Mouse (Mus musculus): ENCODE results near the gene Tcerg1l.

Gene Tcerg1l

GRCm38 (mm10) chr7:138222951-138223350, 174.6 kb downstream of the Tcerg1l start:
- DNase-seq (ENCODE audit: low spot score in 2 of 2): no peak

GRCm38 (mm10) chr7:138217556-138218098, 179.9 kb downstream of the Tcerg1l start:
- no peak for DNase-seq (ENCODE audit: low spot score in 2 of 2)

- DNase-seq (ENCODE audit: low spot score in 2 of 2): no peak
Observed at GRCm38 (mm10) chr7:138215177-138215830, 182.2 kb downstream of the Tcerg1l start.

GRCm38 (mm10) chr7:138214710-138215109, 182.8 kb downstream of the Tcerg1l start:
- DNase-seq (ENCODE audit: low spot score in 2 of 2): no peak

- DNase-seq (ENCODE audit: low spot score in 2 of 2): no peak
Observed at GRCm38 (mm10) chr7:138209769-138210168, 187.8 kb downstream of the Tcerg1l start.

GRCm38 (mm10) chr7:138205124-138205523, 192.4 kb downstream of the Tcerg1l start:
- no peak for DNase-seq (ENCODE audit: low spot score in 2 of 2)

GRCm38 (mm10) chr7:138202162-138202832, 195.2 kb downstream of the Tcerg1l start:
- no peak for DNase-seq (ENCODE audit: low spot score in 2 of 2)

GRCm38 (mm10) chr7:138199333-138200058, 198.0 kb downstream of the Tcerg1l start:
- no peak for DNase-seq (ENCODE audit: low spot score in 2 of 2)

- DNase-seq (ENCODE audit: low spot score in 2 of 2): no peak
Observed at GRCm38 (mm10) chr7:138196139-138196538, 201.4 kb downstream of the Tcerg1l start.

GRCm38 (mm10) chr7:138184197-138184596, 213.3 kb downstream of the Tcerg1l start:
- no peak for DNase-seq (ENCODE audit: low spot score in 2 of 2)

- DNase-seq (ENCODE audit: low spot score in 2 of 2): no peak
Observed at GRCm38 (mm10) chr7:138182216-138182615, 215.3 kb downstream of the Tcerg1l start.

GRCm38 (mm10) chr7:138178617-138179016, 218.9 kb downstream of the Tcerg1l start:
- DNase-seq (ENCODE audit: low spot score in 2 of 2): no peak

GRCm38 (mm10) chr7:138176026-138176425, 221.5 kb downstream of the Tcerg1l start:
- DNase-seq (ENCODE audit: low spot score in 2 of 2): peak in 1 of 2 experiments; percentile 16

- no peak for DNase-seq (ENCODE audit: low spot score in 2 of 2)
Observed at GRCm38 (mm10) chr7:138170389-138170788, 227.1 kb downstream of the Tcerg1l start.
